Mouse (Mus musculus) sigmoid colon, adult 10 weeks (tissue): ENCODE results near the gene Ccn1. TPM values are rescaled to one million over a fixed set of nuclear protein-coding genes. Genes with fewer than 3 reads are reported as not detected.

Source experiments
- polyA plus RNA-seq: library from polyadenylated mRNA; stranded (reverse); fragments of 350-450 nt; fragmentation: Illumina TruSeq; extraction: RNeasy Lipid Tissue Mini Kit (QIAGEN cat#74804); gene quantifications from one replicate; pipeline ENCODE4 v1.2.3, GENCODE M21; 2014; ENCODE audit warnings: low read depth, low replicate concordance

Ccn1 gene
- polyA plus RNA-seq: 11.7 TPM

DNA sequence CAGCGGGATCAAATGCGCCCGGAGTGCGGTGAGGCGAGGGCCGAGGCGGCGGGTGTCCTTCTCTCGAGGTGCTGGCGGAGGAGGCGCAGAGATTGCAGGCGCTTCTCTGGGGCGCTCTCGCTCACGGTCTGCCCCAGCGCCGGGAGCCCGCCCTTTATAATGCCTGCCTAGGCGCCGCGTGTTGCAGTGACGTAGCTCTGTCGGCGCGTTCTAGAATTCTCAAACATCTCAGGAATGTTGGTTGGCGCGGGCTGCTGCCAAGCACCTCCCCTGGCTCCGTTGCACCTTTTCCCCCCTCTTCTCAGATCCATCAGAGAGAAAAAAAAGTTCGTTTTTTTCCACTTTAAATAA, at the start of gene Ccn1:
Gene Ccn1, minus strand, starts transcription at position 130 of the 351 bp plus-strand sequence.

Other genes with a start within 250 kb of the Ccn1 start
- gene Znhit6, start 73.8 kb downstream of the Ccn1 start, polyA plus RNA-seq: 23.2 TPM
- gene Ddah1, start 108.7 kb upstream of the Ccn1 start, polyA plus RNA-seq: 28.0 TPM